Mouse (Mus musculus) stomach, postnatal 0 days (tissue): ENCODE results near the gene Prkcq. TPM values are rescaled to one million over a fixed set of nuclear protein-coding genes. Genes with fewer than 3 reads are reported as not detected.

Source experiments
- ATAC-seq: fragments of 200-750 bp; cut with Nextera tagmentation; 2 replicates; pipeline ENCODE4 v1.8.0; 2017; ENCODE audit not compliant: low FRiP score, low TSS enrichment
- DNase-seq: peaks from one replicate; pipeline ENCODE4 v3.0.0-alpha.2; 2016; ENCODE audit warnings: low spot score
- H3K27ac ChIP-seq: fragments of 300-500 bp; sonication (generic); replicated peaks from 2 replicates; pipeline ENCODE4 v1.5.1; 2014; ENCODE audit warnings: mild to moderate bottlenecking, control low read depth
- H3K27me3 ChIP-seq: fragments of 300-500 bp; sonication (generic); 2 replicates; pipeline ENCODE4 v1.6.1; 2014; ENCODE audit warnings: low read length; ENCODE audit not compliant: control insufficient read depth, insufficient read depth
- H3K36me3 ChIP-seq: fragments of 300-500 bp; sonication (generic); 2 replicates; pipeline ENCODE4 v1.6.1; 2014; ENCODE audit warnings: low read length, mixed read lengths; ENCODE audit not compliant: control insufficient read depth, insufficient read depth
- H3K4me1 ChIP-seq: fragments of 300-500 bp; sonication (generic); replicated peaks from 2 replicates; pipeline ENCODE4 v1.6.1; 2014; ENCODE audit warnings: antibody characterized with exemption; ENCODE audit not compliant: control insufficient read depth, insufficient read depth
- H3K4me2 ChIP-seq: fragments of 300-500 bp; sonication (generic); replicated peaks from 2 replicates; pipeline ENCODE4 v1.6.1; 2014; ENCODE audit warnings: low read depth, mild to moderate bottlenecking, control low read depth, moderate library complexity
- H3K4me3 ChIP-seq: fragments of 300-500 bp; sonication (generic); 2 replicates; pipeline ENCODE4 v1.5.1; 2014; ENCODE audit warnings: low read depth, low read length, control low read depth
- H3K9ac ChIP-seq: fragments of 300-500 bp; sonication (generic); 2 replicates; pipeline ENCODE4 v1.6.1; 2014; ENCODE audit warnings: mild to moderate bottlenecking, low read length, control low read depth, mixed read lengths
- H3K9me3 ChIP-seq: fragments of 300-500 bp; sonication (generic); 2 replicates; pipeline ENCODE4 v1.6.1; 2016; ENCODE audit warnings: low read length; ENCODE audit not compliant: control insufficient read depth
- CTCF ChIP-seq: IDR thresholded peaks from 2 replicates; pipeline ENCODE4 v1.5.1; 2016; ENCODE audit warnings: antibody characterized with exemption, low read depth, mild to moderate bottlenecking, moderate library complexity
- EP300 ChIP-seq: optimal IDR thresholded peaks from 2 replicates; pipeline ENCODE3; 2016; ENCODE audit warnings: antibody characterized with exemption
- WGBS: fragments of 180-500 bp; shearing (Covaris S2); extraction: QIAGEN DNeasy Blood & Tissue Kit; methylation state at CpG from one replicate; pipeline ENCODE4 v1.1.7; 2014; 5-methylcytosine and 5-hydroxymethylcytosine counted together
- polyA plus RNA-seq: library from polyadenylated mRNA; unstranded; fragments of >200 nt; fragmentation: Nextera tagmentation; extraction: Ambion mirVana; gene quantifications from 2 replicates; pipeline ENCODE4 v1.2.1, GENCODE M21; 2015

The Prkcq gene
- polyA plus RNA-seq, 1 experiment from 2014 or later: 0.91 TPM

- Histone ChIP-seq H3K4me2 (no peak overlapping the region), H3K4me1 (no peaks in the 10 kb centered on the region), H3K9ac (no peak overlapping the region), H3K9me3 (no peaks in the 10 kb centered on the region), H3K36me3 (no peaks in the 10 kb centered on the region), H3K4me3 (no peak overlapping the region), H3K27ac (no peak overlapping the region), H3K27me3 (no peaks in the 10 kb centered on the region)
- DNase-seq: no peak
- no peak for ATAC-seq
- TF ChIP-seq CTCF: no peak
- TF ChIP-seq EP300: no peak
- 95% methylated on average over 12 of the region's 12 CpGs for WGBS
Measured at GRCm38 (mm10) chr2:11177880-11178279, 6.0 kb downstream of the Prkcq start.

- no peaks in the 10 kb centered on the region for H3K27me3 ChIP-seq
- no peak for ATAC-seq
- no peak overlapping the region for H3K27ac ChIP-seq
- no peaks in the 10 kb centered on the region for H3K9me3 ChIP-seq
- no peaks in the 10 kb centered on the region for H3K4me1 ChIP-seq
- no peak overlapping the region for H3K9ac ChIP-seq
- no peak for TF ChIP-seq CTCF
- TF ChIP-seq EP300: no peak
- WGBS: 40% methylated on average over 4 of the region's 4 CpGs
- no peaks in the 10 kb centered on the region for H3K36me3 ChIP-seq
- DNase-seq: no peak
- H3K4me2 ChIP-seq: no peak overlapping the region
- H3K4me3 ChIP-seq: no peak overlapping the region
Measured at GRCm38 (mm10) chr2:11181510-11181909, 9.6 kb downstream of the Prkcq start.

- H3K27ac ChIP-seq: no peak overlapping the region
- no peak overlapping the region for H3K4me3 ChIP-seq
- TF ChIP-seq EP300: no peak
- TF ChIP-seq CTCF: no peak
- DNase-seq (no peak), ATAC-seq (no peak)
- no peak overlapping the region for H3K9ac ChIP-seq
- H3K27me3 ChIP-seq: no peaks in the 10 kb centered on the region
- no peaks in the 10 kb centered on the region for H3K9me3 ChIP-seq
- H3K4me2 ChIP-seq: no peak overlapping the region
- H3K36me3 ChIP-seq: no peaks in the 10 kb centered on the region
- 90% methylated on average over 7 of the region's 7 CpGs for WGBS
- no peaks in the 10 kb centered on the region for H3K4me1 ChIP-seq
Measured at GRCm38 (mm10) chr2:11182096-11182495, 10.2 kb downstream of the Prkcq start.

GRCm38 (mm10) chr2:11183991-11184390 lies 12.1 kb downstream of the Prkcq start:
- ATAC-seq (no peak), DNase-seq (no peak)
- Histone ChIP-seq H3K9me3 (no peaks in the 10 kb centered on the region), H3K4me1 (no peaks in the 10 kb centered on the region), H3K4me3 (no peak overlapping the region), H3K36me3 (no peaks in the 10 kb centered on the region), H3K9ac (no peak overlapping the region), H3K27me3 (no peaks in the 10 kb centered on the region), H3K27ac (no peak overlapping the region), H3K4me2 (no peak overlapping the region)
- TF ChIP-seq CTCF: no peak
- TF ChIP-seq EP300: no peak
- WGBS: 77% methylated on average over 5 of the region's 5 CpGs

GRCm38 (mm10) chr2:11186586-11186985 lies 14.7 kb downstream of the Prkcq start:
- no peak overlapping the region for H3K4me2 ChIP-seq
- no peak overlapping the region for H3K27ac ChIP-seq
- 86% methylated on average over 3 of the region's 3 CpGs for WGBS
- H3K9me3 ChIP-seq: no peaks in the 10 kb centered on the region
- TF ChIP-seq EP300 (no peak), CTCF (no peak)
- no peak for ATAC-seq
- H3K4me1 ChIP-seq: no peaks in the 10 kb centered on the region
- no peaks in the 10 kb centered on the region for H3K27me3 ChIP-seq
- DNase-seq: no peak
- H3K36me3 ChIP-seq: no peaks in the 10 kb centered on the region
- H3K9ac ChIP-seq: no peak overlapping the region
- H3K4me3 ChIP-seq: no peak overlapping the region

GRCm38 (mm10) chr2:11187166-11187565 lies 15.3 kb downstream of the Prkcq start:
- Histone ChIP-seq H3K4me1 (no peaks in the 10 kb centered on the region), H3K9me3 (no peaks in the 10 kb centered on the region), H3K4me3 (no peak overlapping the region), H3K27ac (no peak overlapping the region), H3K27me3 (no peaks in the 10 kb centered on the region), H3K9ac (no peak overlapping the region), H3K36me3 (no peaks in the 10 kb centered on the region), H3K4me2 (no peak overlapping the region)
- TF ChIP-seq CTCF: no peak
- no peak for TF ChIP-seq EP300
- ATAC-seq (no peak), DNase-seq (no peak)
- 57% methylated on average over 2 of the region's 2 CpGs for WGBS

GRCm38 (mm10) chr2:11188279-11188678 lies 16.4 kb downstream of the Prkcq start:
- TF ChIP-seq CTCF (no peak), EP300 (no peak)
- WGBS: 83% methylated on average over 1 of the region's 1 CpGs
- no peaks in the 10 kb centered on the region for H3K27me3 ChIP-seq

More at GRCm38 (mm10) chr2:11188279-11188678, 16.4 kb downstream of the Prkcq start:
- no peak overlapping the region for H3K27ac ChIP-seq
- no peak overlapping the region for H3K9ac ChIP-seq
- no peaks in the 10 kb centered on the region for H3K4me1 ChIP-seq
- DNase-seq (no peak), ATAC-seq (no peak)
- H3K9me3 ChIP-seq: no peaks in the 10 kb centered on the region
- H3K36me3 ChIP-seq: no peaks in the 10 kb centered on the region
- no peak overlapping the region for H3K4me2 ChIP-seq
- no peak overlapping the region for H3K4me3 ChIP-seq
